Mouse (Mus musculus) cerebellum, postnatal 10 days (tissue): ENCODE measurements around the gene Lsm10.

Source experiments
- DNase-seq, 2 experiments: peaks; one replicate each; pipeline ENCODE4 v3.0.0; 2021; ENCODE audit warnings: mixed read lengths in 2 of 2

Gene Lsm10

DNA sequence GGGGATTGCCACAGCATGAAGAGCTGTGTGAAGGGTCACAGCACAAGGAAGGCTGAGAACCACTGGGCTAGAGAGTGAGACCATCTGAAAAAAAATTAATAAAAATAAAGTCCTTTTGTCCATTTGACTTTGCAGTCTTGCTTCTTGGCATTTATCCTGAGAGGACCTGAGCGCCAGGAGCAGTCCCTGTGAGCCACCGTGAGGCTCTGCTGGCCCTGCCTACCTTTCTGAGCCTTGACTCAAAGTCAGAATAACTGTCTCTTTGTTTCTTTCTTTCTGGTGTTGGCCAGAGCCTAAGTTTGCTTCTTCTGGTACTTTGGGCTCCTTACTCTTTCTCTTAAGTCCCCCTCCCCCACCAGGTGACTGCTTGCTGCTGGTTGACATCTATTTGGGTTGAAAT is 24.1 kb downstream of the Lsm10 start:
- peak; percentile 56 to 59 for DNase-seq

- peak; percentile 71 to 72 for DNase-seq
Measured at GRCm38 (mm10) chr4:126123309-126124040, 27.1 kb downstream of the Lsm10 start.

DNA sequence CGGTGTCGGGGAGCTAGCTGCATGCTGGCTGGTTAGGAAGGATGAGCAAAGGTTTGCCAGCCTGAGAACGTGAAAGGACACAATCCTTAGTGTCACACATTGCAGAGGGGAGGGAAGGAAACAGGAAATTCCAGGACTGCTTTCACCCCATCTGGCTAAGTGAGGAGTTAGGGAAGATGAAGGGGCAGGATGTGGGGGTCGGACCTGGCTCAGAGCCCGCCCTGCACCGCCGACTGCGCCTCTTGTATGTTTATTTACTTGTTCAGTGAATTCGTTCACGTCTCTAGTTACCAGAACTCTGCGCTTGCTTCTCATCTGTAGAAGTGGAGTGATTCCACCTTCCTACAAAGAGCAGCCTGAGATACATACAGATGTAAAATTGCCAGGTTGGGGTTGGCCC is 34.1 kb downstream of the Lsm10 start:
- DNase-seq, result peak in 1 of 2 experiments; percentile 39

DNA sequence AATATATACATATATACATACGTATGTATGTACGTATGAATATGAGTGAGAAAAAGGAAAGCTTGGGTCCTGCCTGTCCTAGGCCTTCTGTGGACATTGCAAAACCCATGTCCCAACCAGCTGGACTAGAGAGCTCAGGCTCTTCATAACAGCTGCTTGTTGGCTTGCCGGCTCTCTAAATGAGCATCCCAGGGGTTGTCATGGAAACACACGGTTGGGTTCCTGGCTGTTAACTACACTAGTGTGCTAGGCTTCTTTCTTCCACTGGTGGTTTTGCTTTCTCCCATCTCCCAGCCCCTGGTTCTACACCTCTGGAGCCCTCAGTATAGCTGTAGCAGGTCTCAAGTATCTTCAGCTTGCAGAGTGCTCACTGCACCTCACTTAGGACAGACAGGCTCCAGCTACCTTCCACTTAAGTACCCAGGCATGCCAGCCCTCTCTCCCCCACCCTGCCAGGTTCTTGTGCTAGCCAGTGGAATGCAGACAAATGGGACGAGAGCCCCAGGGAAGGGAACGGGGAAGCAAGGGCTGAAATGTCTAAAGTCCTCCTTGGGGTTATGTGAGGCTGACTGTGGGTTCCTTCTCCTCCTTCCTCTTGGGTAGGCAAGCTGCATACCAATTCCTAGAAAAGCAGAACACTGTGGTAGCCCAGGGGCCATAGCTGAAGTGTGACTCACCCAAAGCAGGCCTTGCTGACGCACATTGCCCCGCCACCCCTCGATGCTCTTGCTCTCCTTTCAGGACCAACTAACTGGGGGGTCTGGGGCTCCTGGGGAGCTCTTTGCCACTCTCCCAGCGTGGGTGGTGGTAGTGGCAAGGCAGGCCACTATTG is 35.1 kb downstream of the Lsm10 start:
- peak; percentile 88 to 91 for DNase-seq

DNA sequence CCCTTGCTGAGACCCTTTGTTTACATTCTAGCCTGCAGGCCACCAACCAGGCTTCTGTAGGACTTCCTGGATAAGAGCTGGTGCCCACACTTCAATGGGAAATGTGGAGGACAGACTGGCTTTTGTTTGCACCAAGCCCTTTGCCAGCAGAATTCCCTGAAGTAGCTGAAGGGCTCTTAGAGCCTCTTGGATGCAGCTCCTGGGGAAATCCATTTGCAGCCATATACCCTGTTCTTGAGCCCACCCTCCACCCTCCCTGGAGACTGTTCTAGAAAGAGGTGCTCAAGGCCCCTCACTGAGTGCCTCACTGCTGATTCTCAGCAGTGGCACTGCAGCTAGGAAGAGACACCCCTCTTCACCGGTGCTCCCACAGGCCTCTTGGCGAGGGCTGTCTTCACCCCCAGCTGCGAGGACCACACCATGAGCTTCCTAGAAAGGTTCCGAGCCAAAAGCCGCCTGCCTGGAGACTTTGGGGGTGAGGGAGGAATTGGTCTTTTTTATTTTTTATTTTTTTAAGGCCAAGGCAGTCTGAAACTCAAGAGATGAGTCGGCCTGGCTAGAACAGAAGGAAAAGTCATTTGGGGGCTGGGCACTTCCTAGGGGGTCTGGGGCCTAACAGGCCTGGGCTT is 36.3 kb downstream of the Lsm10 start:
- no peak for DNase-seq

- no peak for DNase-seq
Measured at GRCm38 (mm10) chr4:126134236-126134635, 37.8 kb downstream of the Lsm10 start.

DNA sequence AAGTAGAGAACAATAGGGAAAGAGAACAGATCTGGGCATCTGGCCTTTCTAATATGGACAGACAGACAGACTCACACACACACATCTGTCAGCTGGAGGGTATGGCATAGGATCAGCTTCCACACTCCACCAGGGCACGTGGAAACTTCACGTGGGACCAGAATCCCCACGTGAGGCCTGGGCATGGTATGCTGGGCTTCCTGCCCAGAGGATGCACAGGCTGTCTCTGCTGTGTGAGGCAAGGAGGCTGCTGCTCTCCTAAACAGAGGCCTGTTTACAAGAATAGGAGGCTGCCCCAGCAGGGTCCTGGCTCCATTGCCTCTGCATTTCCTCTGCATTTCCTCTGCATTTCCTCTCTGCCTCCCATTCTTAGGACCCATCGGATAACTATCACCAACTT is 38.2 kb downstream of the Lsm10 start:
- peak in 1 of 2 experiments; percentile 34 for DNase-seq

GRCm38 (mm10) chr4:126137773-126138172 is 41.4 kb downstream of the Lsm10 start:
- DNase-seq, result no peak

DNA sequence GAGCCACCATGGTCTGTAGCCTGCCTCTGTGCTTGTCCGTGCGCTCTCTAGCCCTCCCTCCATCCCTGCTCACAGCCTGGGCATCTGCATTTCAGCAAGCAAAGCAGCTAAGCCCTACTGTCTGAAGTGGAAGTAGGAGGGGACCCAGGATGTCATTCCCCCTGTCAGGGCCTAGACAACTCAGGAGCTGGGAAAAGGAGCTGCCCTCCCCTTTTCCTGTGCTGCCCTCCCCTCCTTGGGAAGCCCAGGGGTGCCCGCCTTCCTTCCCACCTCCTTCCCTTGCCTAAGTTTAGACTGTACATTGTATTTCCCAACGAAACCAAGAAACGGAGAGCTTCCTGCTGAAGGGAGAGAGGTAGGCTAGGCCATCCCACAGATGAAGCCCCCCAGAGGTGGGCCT is 44.6 kb downstream of the Lsm10 start:
- no peak for DNase-seq

DNA sequence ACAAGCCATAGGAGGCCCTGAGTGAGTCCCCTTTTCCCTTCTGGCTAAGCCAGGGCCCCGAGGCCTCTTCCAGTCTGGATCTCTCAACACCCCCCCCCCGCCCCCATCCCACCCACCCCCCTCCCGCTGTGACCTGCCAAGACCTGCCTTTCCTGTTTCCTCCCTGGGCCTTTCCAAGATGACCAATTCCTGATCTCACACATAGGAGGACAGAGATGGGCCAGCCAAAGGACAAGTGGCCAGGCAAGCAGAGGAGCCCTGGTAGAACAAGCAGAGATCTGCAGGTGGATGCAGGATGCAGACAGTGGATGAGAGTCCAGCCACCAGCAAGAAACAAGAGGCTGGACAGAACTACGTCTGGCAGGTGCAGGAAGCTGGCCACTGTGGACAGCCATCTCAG is 49.0 kb downstream of the Lsm10 start:
- no peak for DNase-seq

GRCm38 (mm10) chr4:126146974-126147532 is 50.6 kb downstream of the Lsm10 start:
- DNase-seq, result no peak

- DNase-seq, result peak; percentile 66 to 70
Measured at GRCm38 (mm10) chr4:126147533-126148160, 51.2 kb downstream of the Lsm10 start, which contains the start of gene Eva1b. Eva1b (plus strand) TSS chr4:126147744.
